Mouse (Mus musculus) olfactory bulb, adult 2 months (tissue): ENCODE results near the gene Zbtb40.

ENCODE experiments used
- CTCF ChIP-seq: fragments of 200-500 bp; IDR thresholded peaks from 2 replicates; pipeline ENCODE4 v1.5.1; 2012; ENCODE audit warnings: low read depth, mild to moderate bottlenecking, low read length, moderate library complexity; ENCODE audit not compliant: insufficient read depth
- POLR2A ChIP-seq: fragments of 200-500 bp; IDR thresholded peaks from 2 replicates; pipeline ENCODE4 v1.6.1; 2012; ENCODE audit warnings: mild to moderate bottlenecking, low read depth, low read length, moderate library complexity; ENCODE audit not compliant: insufficient read depth

DNA sequence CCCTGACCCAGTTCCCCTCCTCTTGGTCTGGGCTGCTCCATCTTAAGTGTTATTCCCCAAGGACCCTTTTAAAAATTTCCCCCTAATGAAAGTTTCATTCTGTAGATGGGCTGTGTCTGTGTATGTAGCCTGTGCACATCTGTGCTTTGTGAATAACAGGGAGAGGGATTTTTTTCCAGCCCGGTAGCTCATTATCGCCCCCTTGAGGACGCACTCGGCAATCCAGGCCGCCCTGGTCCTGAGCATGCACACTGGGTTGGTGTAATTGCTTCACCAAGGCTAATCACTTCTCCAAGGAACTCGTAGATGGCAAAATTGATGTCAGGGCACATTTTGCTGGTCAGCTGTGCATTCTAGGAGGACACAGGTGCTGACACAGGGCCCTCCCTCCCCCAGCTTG, 77.7 kb downstream of the Zbtb40 start:
- TF ChIP-seq CTCF, result peak; percentile 30; the same call in 1 of the 2 replicates
- no peak for TF ChIP-seq POLR2A
